Mouse (Mus musculus): ENCODE measurements around the gene Fyn. TPM values are rescaled to one million over a fixed set of nuclear protein-coding genes. Genes with fewer than 3 reads are reported as not detected.

Fyn gene
- polyA plus RNA-seq, 1 experiment from 2014 or later, result 20.2 TPM

DNA sequence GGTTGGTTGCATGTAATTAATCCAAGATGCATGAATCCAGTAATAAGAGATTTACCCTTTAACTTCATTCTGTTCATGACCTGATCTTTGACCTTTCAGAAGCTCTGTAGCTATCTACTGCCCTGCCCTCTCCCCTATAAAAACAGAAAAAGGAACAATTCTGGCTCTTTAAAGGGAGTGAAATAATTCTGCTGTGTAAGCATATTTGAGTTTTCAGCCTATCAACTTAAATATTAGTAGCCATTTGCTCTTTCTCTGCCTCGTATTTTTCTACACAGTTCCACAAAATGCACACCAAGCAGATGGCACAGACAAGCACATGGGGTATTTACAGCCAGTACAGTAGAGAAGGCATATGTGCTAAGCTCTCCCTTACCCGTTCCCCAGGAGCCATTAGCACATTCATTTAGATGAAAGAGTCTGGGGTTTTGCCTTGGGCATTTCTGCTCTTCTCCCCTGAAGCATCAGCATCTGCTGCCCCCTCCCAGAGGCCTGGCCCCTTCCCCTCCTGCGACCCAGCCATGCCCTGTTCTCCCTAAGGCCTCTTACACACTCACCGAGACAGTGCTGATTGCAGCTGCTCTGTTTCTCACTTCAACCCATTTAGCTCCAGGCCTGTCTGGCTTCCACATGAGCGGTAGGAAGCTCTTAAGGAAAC is 58.3 kb downstream of the Fyn start:
- Histone ChIP-seq H3K4me2 (ENCODE audit: low read depth, low read length) (no peak overlapping the region), H3K4me3 (replicated peaks; ENCODE audit: low read length) (no peak overlapping the region), H3K36me3 (ENCODE audit: control insufficient read depth, insufficient read depth, low read length) (no peaks in the 10 kb centered on the region), H3K27ac (ENCODE audit: low read length) (no peak overlapping the region), H3K4me1 (ENCODE audit: control insufficient read depth, insufficient read depth, low read length) (0 out of 2 replicates have a peak, but pooled peaks cover 3% of the 10 kb centered on the region), H3K9ac (ENCODE audit: low read length) (no peak overlapping the region), H3K27me3 (ENCODE audit: control insufficient read depth, insufficient read depth, low read length) (no peaks in the 10 kb centered on the region), H3K9me3 (replicated peaks; ENCODE audit: control insufficient read depth, low read length) (no peaks in the 10 kb centered on the region)
- ATAC-seq (ENCODE audit: insufficient read depth, low FRiP score), result no peak
- WGBS, result 45% methylated on average over 5 of the region's 5 CpGs

DNA sequence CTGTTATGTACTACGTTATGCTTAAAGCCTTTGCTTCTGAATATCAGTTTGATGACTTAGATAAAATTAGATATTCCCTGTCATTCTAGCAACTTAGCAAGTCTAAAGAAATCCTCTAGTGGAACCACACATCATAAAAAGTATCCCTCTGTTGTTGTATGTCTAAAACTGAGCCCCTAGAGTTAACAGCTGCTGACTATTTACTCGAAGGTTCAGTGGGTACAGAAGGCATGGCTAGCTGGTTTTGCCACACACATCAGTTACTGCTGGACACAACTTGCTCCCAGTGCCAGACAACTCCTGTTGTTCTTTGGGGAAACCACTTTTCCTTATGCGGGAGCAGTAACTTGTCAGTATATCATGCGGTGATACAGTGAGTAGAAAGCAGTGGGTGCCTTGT is 61.0 kb downstream of the Fyn start:
- no peak overlapping the region for H3K4me3 ChIP-seq (replicated peaks; ENCODE audit: low read length)
- H3K4me1 ChIP-seq (ENCODE audit: control insufficient read depth, insufficient read depth, low read length), result 0 out of 2 replicates have a peak, but pooled peaks cover 3% of the 10 kb centered on the region
- no peak overlapping the region for H3K9ac ChIP-seq (ENCODE audit: low read length)
- no peaks in the 10 kb centered on the region for H3K9me3 ChIP-seq (replicated peaks; ENCODE audit: control insufficient read depth, low read length)
- no peak overlapping the region for H3K4me2 ChIP-seq (ENCODE audit: low read depth, low read length)
- WGBS, result 75% methylated on average over 4 of the region's 4 CpGs
- ATAC-seq (ENCODE audit: insufficient read depth, low FRiP score), result no peak
- no peaks in the 10 kb centered on the region for H3K36me3 ChIP-seq (ENCODE audit: control insufficient read depth, insufficient read depth, low read length)
- H3K27me3 ChIP-seq (ENCODE audit: control insufficient read depth, insufficient read depth, low read length), result no peaks in the 10 kb centered on the region
- H3K27ac ChIP-seq (ENCODE audit: low read length), result no peak overlapping the region

DNA sequence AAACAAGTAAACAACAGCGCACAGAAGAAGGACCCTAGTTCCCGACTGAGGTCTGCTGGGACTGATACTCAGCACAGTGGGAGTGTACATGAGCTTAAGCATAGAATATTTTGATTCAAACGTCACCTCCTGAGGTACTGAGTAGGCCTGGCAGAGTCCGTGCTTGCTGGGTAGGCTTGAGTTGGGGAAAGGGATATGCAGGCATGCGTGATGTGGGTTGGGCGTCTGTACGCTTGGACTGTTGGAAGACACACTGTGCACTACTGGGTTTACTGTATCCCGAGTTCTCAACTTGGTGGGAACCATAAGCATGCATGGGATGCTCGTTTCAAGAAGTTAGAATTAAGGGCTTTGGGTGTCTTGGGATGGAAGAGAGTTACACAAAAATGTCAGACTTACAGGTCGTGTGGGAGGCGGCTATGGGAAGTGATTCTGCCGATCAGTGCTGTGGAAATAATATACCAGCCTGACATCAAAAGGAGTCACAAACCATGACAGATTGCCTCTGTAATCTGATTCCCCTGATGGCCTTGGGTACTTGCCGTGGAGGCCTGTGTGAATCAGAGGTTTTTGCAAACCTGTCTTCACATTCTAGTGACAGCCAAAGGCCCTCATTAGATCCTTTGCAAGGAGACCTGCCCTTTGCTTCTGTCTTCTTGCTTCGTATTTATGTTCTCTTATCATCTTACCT is 61.6 kb downstream of the Fyn start:
- H3K4me1 ChIP-seq (ENCODE audit: control insufficient read depth, insufficient read depth, low read length), result 0 out of 2 replicates have a peak, but pooled peaks cover 3% of the 10 kb centered on the region

DNA sequence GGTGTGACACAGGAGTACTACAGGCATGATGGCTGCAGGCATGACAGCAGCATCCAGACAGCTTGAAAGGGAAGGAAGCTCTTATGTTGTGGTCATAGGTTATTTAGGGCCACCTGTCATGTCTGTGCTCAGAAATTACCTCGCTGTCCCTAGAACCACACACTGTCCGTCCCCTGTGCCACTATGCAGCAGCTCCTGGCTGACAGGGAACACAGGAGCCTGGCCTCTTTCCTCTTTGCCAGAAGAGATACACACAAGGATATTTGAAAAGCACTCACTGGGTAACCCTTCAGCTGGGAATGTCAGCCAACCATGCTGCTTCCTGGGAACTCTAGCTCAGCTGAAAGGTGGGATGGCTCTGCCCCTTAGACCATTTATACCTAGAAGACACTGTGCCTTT is 62.6 kb downstream of the Fyn start:
- H3K27ac ChIP-seq (ENCODE audit: low read length), result no peak overlapping the region
- 78% methylated on average over 2 of the region's 2 CpGs for WGBS
- 0 out of 2 replicates have a peak, but pooled peaks cover 1% of the 10 kb centered on the region for H3K4me1 ChIP-seq (ENCODE audit: control insufficient read depth, insufficient read depth, low read length)
- H3K27me3 ChIP-seq (ENCODE audit: control insufficient read depth, insufficient read depth, low read length), result no peaks in the 10 kb centered on the region
- H3K36me3 ChIP-seq (ENCODE audit: control insufficient read depth, insufficient read depth, low read length), result no peaks in the 10 kb centered on the region
- H3K4me2 ChIP-seq (ENCODE audit: low read depth, low read length), result no peak overlapping the region
- no peak for ATAC-seq (ENCODE audit: insufficient read depth, low FRiP score)
- H3K9ac ChIP-seq (ENCODE audit: low read length), result no peak overlapping the region
- no peaks in the 10 kb centered on the region for H3K9me3 ChIP-seq (replicated peaks; ENCODE audit: control insufficient read depth, low read length)
- H3K4me3 ChIP-seq (replicated peaks; ENCODE audit: low read length), result no peak overlapping the region

More for the DNA sequence above, 61.6 kb downstream of the Fyn start:
- Histone ChIP-seq H3K27ac (ENCODE audit: low read length) (no peak overlapping the region), H3K9ac (ENCODE audit: low read length) (no peak overlapping the region), H3K9me3 (replicated peaks; ENCODE audit: control insufficient read depth, low read length) (no peaks in the 10 kb centered on the region), H3K4me2 (ENCODE audit: low read depth, low read length) (no peak overlapping the region), H3K4me3 (replicated peaks; ENCODE audit: low read length) (no peak overlapping the region), H3K36me3 (ENCODE audit: control insufficient read depth, insufficient read depth, low read length) (no peaks in the 10 kb centered on the region), H3K27me3 (ENCODE audit: control insufficient read depth, insufficient read depth, low read length) (no peaks in the 10 kb centered on the region)
- 60% methylated on average over 14 of the region's 14 CpGs for WGBS
- ATAC-seq (ENCODE audit: insufficient read depth, low FRiP score), result 0 out of 2 replicates have a peak, but pooled peaks have one; percentile 12

DNA sequence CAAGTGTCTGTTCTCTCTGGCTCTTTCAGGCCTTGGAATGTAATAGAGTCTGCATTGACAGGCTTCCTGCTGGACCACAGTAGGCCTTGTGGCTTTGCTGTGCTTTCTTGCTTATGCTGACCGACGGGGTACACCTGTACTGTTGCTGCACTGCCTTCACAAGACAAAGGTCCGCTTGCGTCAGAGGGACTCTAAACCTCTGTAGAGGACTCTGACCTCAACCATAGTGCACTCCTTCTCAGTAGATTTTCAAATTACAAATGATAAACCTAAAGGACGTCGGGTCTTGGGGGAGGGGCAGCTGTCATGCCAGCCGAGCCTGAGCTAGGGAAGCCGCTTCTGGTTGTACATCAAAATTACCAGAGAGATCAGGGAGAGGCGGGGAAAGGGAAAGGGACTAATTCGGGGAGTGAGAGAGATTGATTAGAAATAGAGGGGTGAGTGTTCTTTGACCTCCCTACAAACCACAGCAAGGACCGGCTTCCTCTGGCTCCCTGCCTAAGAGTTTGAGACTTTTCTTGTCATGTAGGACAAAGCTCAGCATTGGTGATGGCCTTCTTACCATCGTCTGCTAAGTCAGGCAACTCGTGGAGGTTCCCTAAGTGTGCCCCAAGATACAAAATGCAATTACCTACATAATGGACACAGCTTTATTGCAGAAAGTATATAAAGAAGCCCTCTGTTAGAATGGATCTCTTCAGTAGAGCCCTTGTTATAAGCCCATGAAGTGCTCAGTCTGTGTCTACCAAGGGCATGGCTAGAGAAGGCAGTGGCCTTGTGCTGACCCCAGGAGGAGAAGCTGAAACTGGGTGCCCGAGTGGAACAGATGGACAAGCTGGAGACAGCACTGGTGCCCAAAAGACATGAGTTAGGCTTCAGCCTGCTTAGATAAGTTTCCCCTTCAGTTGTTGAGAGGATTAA is 64.3 kb downstream of the Fyn start:
- Histone ChIP-seq H3K4me2 (ENCODE audit: low read depth, low read length) (no peak overlapping the region), H3K27ac (ENCODE audit: low read length) (no peak overlapping the region)
- peak; percentile 51; the same call in 1 of the 2 replicates for ATAC-seq (ENCODE audit: insufficient read depth, low FRiP score)

DNA sequence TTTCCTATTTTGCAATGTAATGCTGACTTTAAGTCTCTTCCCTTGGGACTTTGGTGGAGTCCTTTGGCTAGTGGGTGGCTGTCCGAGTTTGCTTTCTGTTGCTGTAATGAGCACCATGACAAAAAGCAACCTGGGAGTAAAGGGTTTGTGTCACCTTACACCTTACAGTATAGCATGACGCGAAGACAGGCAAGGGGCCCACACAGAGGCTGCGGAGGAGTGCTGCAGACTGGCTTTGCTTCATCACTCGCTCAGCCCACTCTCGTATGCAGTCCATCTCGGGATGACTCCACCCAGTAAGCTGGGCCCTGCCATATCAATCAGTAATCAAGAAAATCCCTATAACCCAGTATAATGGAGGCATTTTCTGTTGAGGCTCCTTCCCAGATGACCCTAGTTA is 65.2 kb downstream of the Fyn start:
- WGBS, result 86% methylated on average over 7 of the region's 7 CpGs
- Histone ChIP-seq H3K4me3 (replicated peaks; ENCODE audit: low read length) (no peak overlapping the region), H3K9me3 (replicated peaks; ENCODE audit: control insufficient read depth, low read length) (no peaks in the 10 kb centered on the region), H3K36me3 (ENCODE audit: control insufficient read depth, insufficient read depth, low read length) (no peaks in the 10 kb centered on the region), H3K4me2 (ENCODE audit: low read depth, low read length) (no peak overlapping the region), H3K27me3 (ENCODE audit: control insufficient read depth, insufficient read depth, low read length) (no peaks in the 10 kb centered on the region), H3K27ac (ENCODE audit: low read length) (no peak overlapping the region), H3K4me1 (ENCODE audit: control insufficient read depth, insufficient read depth, low read length) (no peaks in the 10 kb centered on the region), H3K9ac (ENCODE audit: low read length) (no peak overlapping the region)
- ATAC-seq (ENCODE audit: insufficient read depth, low FRiP score), result no peak

More for the DNA sequence above, 64.3 kb downstream of the Fyn start:
- no peaks in the 10 kb centered on the region for H3K27me3 ChIP-seq (ENCODE audit: control insufficient read depth, insufficient read depth, low read length)
- H3K4me3 ChIP-seq (replicated peaks; ENCODE audit: low read length), result no peak overlapping the region
- H3K9me3 ChIP-seq (replicated peaks; ENCODE audit: control insufficient read depth, low read length), result no peaks in the 10 kb centered on the region
- H3K4me1 ChIP-seq (ENCODE audit: control insufficient read depth, insufficient read depth, low read length), result no peaks in the 10 kb centered on the region
- H3K9ac ChIP-seq (ENCODE audit: low read length), result no peak overlapping the region
- WGBS, result 64% methylated on average over 14 of the region's 14 CpGs
- H3K36me3 ChIP-seq (ENCODE audit: control insufficient read depth, insufficient read depth, low read length), result no peaks in the 10 kb centered on the region

DNA sequence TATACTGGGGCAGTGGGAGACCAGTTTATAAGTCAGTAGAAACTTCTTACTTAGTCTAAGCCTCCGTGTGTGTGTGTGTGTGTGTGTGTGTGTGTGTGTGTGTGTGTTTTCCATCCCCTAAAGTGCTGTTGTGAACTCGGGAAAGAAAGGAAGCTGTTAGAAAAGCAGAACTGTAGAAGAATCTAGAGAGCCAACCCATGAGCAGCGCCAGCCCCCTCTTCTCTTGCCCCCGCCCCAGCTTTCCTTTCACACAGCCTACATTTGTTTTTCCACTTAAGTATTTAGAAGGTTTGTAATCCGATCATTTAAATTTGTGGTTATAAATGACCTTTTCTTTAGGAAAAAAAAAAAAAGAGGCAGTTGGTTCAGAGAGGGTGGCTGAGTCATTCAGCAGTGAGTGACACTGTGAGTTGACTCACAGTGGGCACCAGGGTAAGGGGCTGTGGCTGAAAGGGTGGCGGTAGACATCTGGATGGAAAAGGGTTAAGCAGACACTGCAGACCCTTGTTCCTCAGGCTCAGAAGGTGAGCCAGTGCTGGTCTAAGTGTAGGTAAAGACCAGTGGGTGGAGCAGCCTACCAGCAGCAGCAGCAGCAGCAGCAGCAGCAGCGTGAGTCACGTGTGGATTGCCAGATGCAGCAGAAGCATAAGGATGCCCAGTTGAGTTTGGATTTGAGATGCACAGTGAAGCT is 66.2 kb downstream of the Fyn start:
- H3K9me3 ChIP-seq (replicated peaks; ENCODE audit: control insufficient read depth, low read length), result no peaks in the 10 kb centered on the region
- no peak overlapping the region for H3K4me3 ChIP-seq (replicated peaks; ENCODE audit: low read length)
- no peak overlapping the region for H3K27ac ChIP-seq (ENCODE audit: low read length)
- no peak overlapping the region for H3K4me2 ChIP-seq (ENCODE audit: low read depth, low read length)
- no peaks in the 10 kb centered on the region for H3K27me3 ChIP-seq (ENCODE audit: control insufficient read depth, insufficient read depth, low read length)
- no peak for ATAC-seq (ENCODE audit: insufficient read depth, low FRiP score)
- 53% methylated on average over 8 of the region's 8 CpGs for WGBS
- H3K9ac ChIP-seq (ENCODE audit: low read length), result no peak overlapping the region
- H3K36me3 ChIP-seq (ENCODE audit: control insufficient read depth, insufficient read depth, low read length), result no peaks in the 10 kb centered on the region
- H3K4me1 ChIP-seq (ENCODE audit: control insufficient read depth, insufficient read depth, low read length), result no peaks in the 10 kb centered on the region

DNA sequence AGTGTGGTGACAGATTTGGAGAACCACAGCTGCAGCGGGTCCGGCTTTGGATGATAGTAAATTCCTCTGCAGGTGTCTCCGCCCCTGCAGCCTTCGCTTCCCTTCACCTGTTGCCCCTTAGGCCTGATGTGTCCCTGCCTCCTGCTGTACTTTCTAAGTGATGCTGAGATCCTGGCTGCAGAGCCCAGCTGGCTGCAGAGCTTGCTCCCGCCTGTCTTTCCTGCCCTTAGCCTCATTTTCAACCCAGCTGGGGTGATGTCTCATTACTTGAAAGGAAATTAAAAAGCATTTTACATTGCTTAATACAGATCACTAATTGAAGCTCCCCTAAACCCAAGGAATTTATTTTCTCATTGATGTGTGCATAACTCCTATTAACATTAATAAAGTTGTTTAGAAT is 70.2 kb downstream of the Fyn start:
- no peak overlapping the region for H3K4me2 ChIP-seq (ENCODE audit: low read depth, low read length)
- H3K27ac ChIP-seq (ENCODE audit: low read length), result no peak overlapping the region
- no peaks in the 10 kb centered on the region for H3K27me3 ChIP-seq (ENCODE audit: control insufficient read depth, insufficient read depth, low read length)
- WGBS, result 70% methylated on average over 5 of the region's 5 CpGs
- H3K9me3 ChIP-seq (replicated peaks; ENCODE audit: control insufficient read depth, low read length), result no peaks in the 10 kb centered on the region
- no peak for ATAC-seq (ENCODE audit: insufficient read depth, low FRiP score)
- no peak overlapping the region for H3K9ac ChIP-seq (ENCODE audit: low read length)
- no peak overlapping the region for H3K4me3 ChIP-seq (replicated peaks; ENCODE audit: low read length)
- no peaks in the 10 kb centered on the region for H3K36me3 ChIP-seq (ENCODE audit: control insufficient read depth, insufficient read depth, low read length)
- H3K4me1 ChIP-seq (ENCODE audit: control insufficient read depth, insufficient read depth, low read length), result peaks cover 4% of the 10 kb centered on the region; the same call in 1 of the 2 replicates
